In the genomic region with DNA sequence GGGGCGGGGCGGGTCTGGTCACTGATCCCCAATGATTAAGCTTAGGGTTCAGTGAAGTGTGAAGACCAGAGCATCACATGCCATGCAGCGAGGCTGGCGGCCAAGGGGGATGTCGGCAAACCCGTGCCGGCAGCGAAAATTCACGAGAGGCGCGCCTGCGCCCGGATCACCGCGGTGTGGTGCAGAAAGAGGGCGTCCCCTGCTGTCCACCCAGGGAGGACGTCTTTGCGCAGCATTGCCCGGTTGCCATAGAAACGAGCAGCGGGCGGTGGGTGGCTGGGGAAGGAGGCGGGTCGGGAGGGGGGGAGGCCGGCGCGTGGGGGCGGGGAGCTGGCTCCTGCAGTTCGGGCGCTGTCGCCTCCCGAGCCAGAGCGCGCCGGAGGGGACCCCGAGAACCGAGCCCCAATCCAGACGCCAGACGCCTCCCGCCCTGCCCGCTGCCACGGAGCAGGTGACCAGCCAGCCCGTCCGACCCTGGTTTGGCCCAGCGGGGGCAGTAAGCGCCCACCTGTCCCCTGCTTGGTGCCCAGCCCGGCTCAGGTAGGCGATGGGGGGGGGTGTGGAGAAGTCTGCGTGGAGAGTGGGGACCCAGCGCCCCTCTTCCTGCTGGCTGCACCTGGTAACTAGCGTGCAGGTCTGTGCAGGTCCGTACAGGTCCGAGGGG, we compare ENCODE assay signal across 9 mouse cellular contexts. TPM values are rescaled to one million over a fixed set of nuclear protein-coding genes. Genes with fewer than 3 reads are reported as not detected.
DNase-seq lines count a peak whose midpoint lies in the region; ATAC-seq and TF ChIP-seq lines count a peak whose summit lies in the region.
"Had no signal": no experiment of that assay in that cellular context is flagged by ENCODE, and none has a peak within 500 bp of the region (broad histone marks: within the 10 kb centered on the region; RNA-seq: fewer than 3 reads in every experiment).

No protein-coding gene starts in this region.

- peak; percentile 70 for DNase-seq in adrenal gland, postnatal 10 days
- peak; percentile 81 for DNase-seq in embryonic facial prominence, embryonic 14.5 days (ENCODE audit: low spot score)
- DNase-seq in layer of hippocampus, postnatal 36 days, result peak; percentile 77 to 85
- peak; percentile 74 for DNase-seq in lung, postnatal 10 days
- peak; percentile 82 to 87 for DNase-seq in right cerebral cortex, adult 2 months (ENCODE audit: low spot score in 2 of 2)
- no peak for DNase-seq in gastrocnemius, postnatal 25 days

- 1% methylated on average over 20 of the region's 53 CpGs for WGBS in embryonic facial prominence, embryonic 14.5 days
- WGBS in hindbrain, embryonic 15.5 days, result under 1% methylated on average over 49 of the region's 53 CpGs

- H3K4me3 ChIP-seq in E14TG2a.4 (replicated peaks; ENCODE audit: low read length), result peak overlapping the region; percentile 82
- peak overlapping the region; percentile 48 for H3K4me3 ChIP-seq in embryonic facial prominence, embryonic 14.5 days (ENCODE audit: low read depth, low read length)
- H3K4me3 ChIP-seq in hindbrain, embryonic 15.5 days, result peak overlapping the region; percentile 76
- H3K4me3 ChIP-seq: erythroblast, embryonic 14.5 days had no signal

- no peaks in the 10 kb centered on the region for H3K36me3 ChIP-seq in E14TG2a.4 (ENCODE audit: insufficient read depth, low read length)
- no peaks in the 10 kb centered on the region for H3K36me3 ChIP-seq in embryonic facial prominence, embryonic 14.5 days (ENCODE audit: control insufficient read depth, insufficient read depth, low read length)
- no peaks in the 10 kb centered on the region for H3K36me3 ChIP-seq in hindbrain, embryonic 15.5 days

- peak overlapping the region; percentile 62 for H3K9ac ChIP-seq in embryonic facial prominence, embryonic 14.5 days (ENCODE audit: low read depth, low read length)
- H3K9ac ChIP-seq in hindbrain, embryonic 15.5 days, result peak overlapping the region; percentile 84

- ATAC-seq in embryonic facial prominence, embryonic 14.5 days (ENCODE audit: low read depth), result peak; percentile 48
- ATAC-seq in hindbrain, embryonic 15.5 days (ENCODE audit: low FRiP score, low read depth), result peak; percentile 64

- H3K9me3 ChIP-seq in E14TG2a.4 (ENCODE audit: low read length), result 0 out of 2 replicates have a peak, but pooled peaks cover 3% of the 10 kb centered on the region
- H3K9me3 ChIP-seq in embryonic facial prominence, embryonic 14.5 days (ENCODE audit: control insufficient read depth, low read length), result no peaks in the 10 kb centered on the region
- H3K9me3 ChIP-seq in hindbrain, embryonic 15.5 days, result no peaks in the 10 kb centered on the region

- TF ChIP-seq CTCF in E14TG2a.4 (conservative IDR thresholded peaks at IDR 0.05; ENCODE audit: low read length), result no peak

- peaks cover 54% of the 10 kb centered on the region for H3K27me3 ChIP-seq in E14TG2a.4 (ENCODE audit: insufficient read depth, low read length)
- peaks cover 26% of the 10 kb centered on the region for H3K27me3 ChIP-seq in embryonic facial prominence, embryonic 14.5 days (replicated peaks; ENCODE audit: control insufficient read depth, insufficient read depth, low read length)
- no peaks in the 10 kb centered on the region for H3K27me3 ChIP-seq in hindbrain, embryonic 15.5 days

- H3K4me2 ChIP-seq in embryonic facial prominence, embryonic 14.5 days (ENCODE audit: low read depth, low read length), result peak overlapping the region; percentile 94
- peak overlapping the region; percentile 99 for H3K4me2 ChIP-seq in hindbrain, embryonic 15.5 days

- H3K4me1 ChIP-seq in E14TG2a.4 (replicated peaks; ENCODE audit: low read depth, low read length), result peaks cover 65% of the 10 kb centered on the region
- H3K4me1 ChIP-seq in embryonic facial prominence, embryonic 14.5 days (ENCODE audit: control insufficient read depth, insufficient read depth, low read length), result peaks cover 7% of the 10 kb centered on the region
- peaks cover 28% of the 10 kb centered on the region for H3K4me1 ChIP-seq in hindbrain, embryonic 15.5 days (replicated peaks)

- H3K27ac ChIP-seq in embryonic facial prominence, embryonic 14.5 days (replicated peaks; ENCODE audit: low read depth, low read length), result no peak overlapping the region
- H3K27ac ChIP-seq in hindbrain, embryonic 15.5 days (replicated peaks), result peak overlapping the region; percentile 59

RNA-seq across cellular contexts. Expression of gene Pacsin1, which starts 29.7 kb away (rescaled TPM):
- total RNA-seq in adrenal gland, postnatal 10 days (2021), result 1 to 10 TPM; 3.2 to 4.6 TPM
- polyA plus RNA-seq in embryonic facial prominence, embryonic 14.5 days (2014; fragmentation: Nextera tagmentation; extraction: Ambion mirVana), result 4.4 and 6.1 TPM in 2 replicates
- polyA plus RNA-seq in hindbrain, embryonic 15.5 days (2015; fragmentation: Nextera tagmentation; extraction: Ambion mirVana), result 55.1 and 61.9 TPM in 2 replicates
- 100 to 1,000 TPM; 310 to 319 TPM for total RNA-seq in layer of hippocampus, postnatal 36 days (2021)
- total RNA-seq in gastrocnemius, postnatal 25 days (2021), result under 1 TPM; 0.20 to 0.21 TPM

RNA-seq across cellular contexts. Expression of gene Spdef, which starts 43.7 kb away (rescaled TPM):
- total RNA-seq in adrenal gland, postnatal 10 days (2021), result not detected
- 0.26 and 1.6 TPM in 2 replicates for polyA plus RNA-seq in embryonic facial prominence, embryonic 14.5 days (2014; fragmentation: Nextera tagmentation; extraction: Ambion mirVana)
- polyA plus RNA-seq in hindbrain, embryonic 15.5 days (2015; fragmentation: Nextera tagmentation; extraction: Ambion mirVana), result 0.68 and 1.1 TPM in 2 replicates
- total RNA-seq in layer of hippocampus, postnatal 36 days (2021), result under 1 TPM in 1 of 2 experiments, not detected in 1; 0.90 TPM
- under 1 TPM in 1 of 2 experiments, not detected in 1; 0.26 TPM for total RNA-seq in gastrocnemius, postnatal 25 days (2021)
- polyA plus RNA-seq: erythroblast, embryonic 14.5 days had no signal

RNA-seq across cellular contexts. Expression of gene Rps10, which starts 48.5 kb away (rescaled TPM):
- 1,000 to 10,000 TPM in 1 of 2 experiments, 100 to 1,000 TPM in 1; 973 to 1,027 TPM for total RNA-seq in adrenal gland, postnatal 10 days (2021)
- polyA plus RNA-seq in embryonic facial prominence, embryonic 14.5 days (2014; fragmentation: Nextera tagmentation; extraction: Ambion mirVana), result 1,119 and 1,122 TPM in 2 replicates
- polyA plus RNA-seq in hindbrain, embryonic 15.5 days (2015; fragmentation: Nextera tagmentation; extraction: Ambion mirVana), result 455 and 507 TPM in 2 replicates
- total RNA-seq in layer of hippocampus, postnatal 36 days (2021), result 100 to 1,000 TPM; 444 to 462 TPM
- total RNA-seq in gastrocnemius, postnatal 25 days (2021), result 100 to 1,000 TPM; 325 to 356 TPM

RNA-seq across cellular contexts. Expression of gene RPS10-NUDT3, which starts 50.0 kb away (rescaled TPM):
- 1 to 10 TPM in 1 of 2 experiments, not detected in 1; 1.2 TPM for total RNA-seq in adrenal gland, postnatal 10 days (2021)
- polyA plus RNA-seq in embryonic facial prominence, embryonic 14.5 days (2014; fragmentation: Nextera tagmentation; extraction: Ambion mirVana), result not detected in 2 replicates
- not detected in 2 replicates for polyA plus RNA-seq in hindbrain, embryonic 15.5 days (2015; fragmentation: Nextera tagmentation; extraction: Ambion mirVana)
- not detected for total RNA-seq in layer of hippocampus, postnatal 36 days (2021)
- total RNA-seq in gastrocnemius, postnatal 25 days (2021), result not detected
- polyA plus RNA-seq: erythroblast, embryonic 14.5 days had no signal

Comparison
In these comparisons a context has a peak if more than half of its experiments do, and no peak if none do; other contexts are left out.
1. RNA of gene Pacsin1, which starts 29.7 kb away (total RNA-seq): 310 to 319 TPM in layer of hippocampus, postnatal 36 days; 3.2 to 4.6 TPM in adrenal gland, postnatal 10 days and 0.20 to 0.21 TPM in gastrocnemius, postnatal 25 days; every median in the first group is over 10 times any median in the second.
2. Peak in every context shown above with its lines, with median percentiles within 50 percentile points of each other: H3K4me3 ChIP-seq.